Mouse (Mus musculus): ENCODE data around the gene Atg2b. TPM values are rescaled to one million over a fixed set of nuclear protein-coding genes. Genes with fewer than 3 reads are reported as not detected.

The Atg2b gene
- total RNA-seq (2021): 10 to 100 TPM; 50.0 to 51.2 TPM
- long read RNA-seq, experiment 1, partial matches to known transcripts: 8 of 18 reads
- long read RNA-seq, experiment 1, other reads (novel, unspliced or antisense): 10 of 18 reads
- long read RNA-seq, experiment 2, partial matches to known transcripts: 1 of 7 reads
- long read RNA-seq, experiment 2, other reads (novel, unspliced or antisense): 6 of 7 reads

GRCm38 (mm10) chr12:105685001-105685691 is at the start of gene Atg2b:
Gene Atg2b (minus strand): TSS chr12:105685211.
- peak; percentile 97 to 98 for DNase-seq (ENCODE audit: low spot score in 2 of 2)

- DNase-seq (ENCODE audit: low spot score in 2 of 2): no peak
Measured at GRCm38 (mm10) chr12:105733370-105734159, 48.6 kb upstream of the Atg2b start.

GRCm38 (mm10) chr12:105730851-105731460 is 45.9 kb upstream of the Atg2b start:
- no peak for DNase-seq (ENCODE audit: low spot score in 2 of 2)

GRCm38 (mm10) chr12:105727964-105728363 is 43.0 kb upstream of the Atg2b start:
- DNase-seq (ENCODE audit: low spot score in 2 of 2): peak; percentile 21 to 60

- no peak for DNase-seq (ENCODE audit: low spot score in 2 of 2)
Measured at GRCm38 (mm10) chr12:105727268-105727667, 42.3 kb upstream of the Atg2b start.

- DNase-seq (ENCODE audit: low spot score in 2 of 2): no peak
Measured at GRCm38 (mm10) chr12:105725736-105726135, 40.7 kb upstream of the Atg2b start.

GRCm38 (mm10) chr12:105724616-105725015 is 39.6 kb upstream of the Atg2b start:
- no peak for DNase-seq (ENCODE audit: low spot score in 2 of 2)

- DNase-seq (ENCODE audit: low spot score in 2 of 2): peak; percentile 8 to 19
Measured at GRCm38 (mm10) chr12:105722657-105723056, 37.6 kb upstream of the Atg2b start.

- no peak for DNase-seq (ENCODE audit: low spot score in 2 of 2)
Measured at GRCm38 (mm10) chr12:105721452-105722132, 36.6 kb upstream of the Atg2b start.

GRCm38 (mm10) chr12:105720196-105720595 is 35.2 kb upstream of the Atg2b start:
- no peak for DNase-seq (ENCODE audit: low spot score in 2 of 2)

GRCm38 (mm10) chr12:105718616-105719015 is 33.6 kb upstream of the Atg2b start:
- peak; percentile 51 to 67 for DNase-seq (ENCODE audit: low spot score in 2 of 2)

- DNase-seq (ENCODE audit: low spot score in 2 of 2): no peak
Measured at GRCm38 (mm10) chr12:105705799-105706487, 20.9 kb upstream of the Atg2b start, which contains the start of gene Ak7. Gene Ak7 (plus strand): TSS chr12:105705976.

GRCm38 (mm10) chr12:105700433-105700832 is 15.4 kb upstream of the Atg2b start:
- DNase-seq (ENCODE audit: low spot score in 2 of 2): no peak

GRCm38 (mm10) chr12:105697104-105697780 is 12.2 kb upstream of the Atg2b start:
- DNase-seq (ENCODE audit: low spot score in 2 of 2): no peak

GRCm38 (mm10) chr12:105695848-105696247 is 10.8 kb upstream of the Atg2b start:
- DNase-seq (ENCODE audit: low spot score in 2 of 2): no peak

- DNase-seq (ENCODE audit: low spot score in 2 of 2): no peak
Measured at GRCm38 (mm10) chr12:105694021-105694420, 9.0 kb upstream of the Atg2b start.

GRCm38 (mm10) chr12:105689435-105689834 is 4.4 kb upstream of the Atg2b start:
- no peak for DNase-seq (ENCODE audit: low spot score in 2 of 2)

- no peak for DNase-seq (ENCODE audit: low spot score in 2 of 2)
Measured at GRCm38 (mm10) chr12:105688546-105688945, 3.5 kb upstream of the Atg2b start.

- no peak for DNase-seq (ENCODE audit: low spot score in 2 of 2)
Measured at GRCm38 (mm10) chr12:105687416-105687815, 2.4 kb upstream of the Atg2b start.

GRCm38 (mm10) chr12:105686791-105687190 is 1.8 kb upstream of the Atg2b start:
- no peak for DNase-seq (ENCODE audit: low spot score in 2 of 2)

Measured in left cerebral cortex, adult 18-20 months (tissue).